Mouse (Mus musculus): ENCODE data around the gene Atm. TPM values are rescaled to one million over a fixed set of nuclear protein-coding genes. Genes with fewer than 3 reads are reported as not detected.

Gene Atm
- total RNA-seq, 1 experiment = 31.4 TPM

DNA sequence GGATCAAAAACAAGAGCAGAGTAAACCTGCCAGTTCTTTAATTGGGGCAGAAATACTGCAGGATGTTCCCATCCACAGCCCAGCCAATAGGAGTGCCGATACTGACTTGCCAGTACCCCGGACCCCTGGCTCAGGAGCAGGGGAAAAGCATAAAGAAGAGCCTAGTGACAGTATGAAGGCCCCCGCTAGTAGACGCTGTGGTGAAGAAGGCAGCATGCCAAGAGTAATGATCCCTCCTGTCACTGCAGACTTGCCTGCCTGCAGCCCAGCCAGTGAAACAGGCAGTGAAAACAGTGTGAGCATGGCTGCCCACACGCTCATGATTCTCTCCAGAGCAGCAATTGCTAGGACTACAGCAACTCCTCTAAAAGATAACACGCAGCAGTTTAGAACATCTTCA is 34.1 kb upstream of the Atm start:
- Histone ChIP-seq H3K9ac (ENCODE audit: insufficient read depth, low read depth, low read length, poor library complexity, severe bottlenecking) (no peak overlapping the region), H3K9me3 (ENCODE audit: control insufficient read depth, insufficient read depth, low read depth, low read length) (no peaks in the 10 kb centered on the region), H3K4me1 (ENCODE audit: control insufficient read depth in 2 of 2, insufficient read depth in 2 of 2, low read length in 2 of 2, poor library complexity in 1 of 2) (peaks cover 1 to 2% of the 10 kb centered on the region in 2 experiments; a peak in 1 of 4 replicates), H3K27ac (ENCODE audit: insufficient read depth, low read depth, low read length, poor library complexity, severe bottlenecking) (no peak overlapping the region), H3K4me3 (ENCODE audit: insufficient read depth in 1 of 2, low read depth in 1 of 2, low read length in 2 of 2, poor library complexity in 1 of 2, severe bottlenecking in 1 of 2) (no peak overlapping the region), H3K36me3 (ENCODE audit: control insufficient read depth, insufficient read depth, low read length, poor library complexity, severe bottlenecking) (peaks cover 20% of the 10 kb centered on the region)
- in situ Hi-C loops (cut with MboI; ENCODE audit: low sequenced_read_pairs in 2 of 2, unreplicated experiment in 2 of 2) = no loop called here
- DNase-seq (ENCODE audit: low read depth, low spot score) = peak; percentile 28
- TF ChIP-seq MAFK (IDR thresholded peaks at IDR 0.05; ENCODE audit: insufficient read depth, low read depth, low read length) (no peak), HCFC1 (IDR thresholded peaks at IDR 0.05; ENCODE audit: borderline replicate concordance, insufficient read depth, low read length) (no peak), ZNF384 (IDR thresholded peaks at IDR 0.05; ENCODE audit: low read depth, low read length) (no peak), ZC3H11A (IDR thresholded peaks at IDR 0.05; ENCODE audit: borderline replicate concordance, low read depth, low read length) (no peak), CHD2 (IDR thresholded peaks at IDR 0.05; ENCODE audit: low read depth, low read length) (no peak)

DNA sequence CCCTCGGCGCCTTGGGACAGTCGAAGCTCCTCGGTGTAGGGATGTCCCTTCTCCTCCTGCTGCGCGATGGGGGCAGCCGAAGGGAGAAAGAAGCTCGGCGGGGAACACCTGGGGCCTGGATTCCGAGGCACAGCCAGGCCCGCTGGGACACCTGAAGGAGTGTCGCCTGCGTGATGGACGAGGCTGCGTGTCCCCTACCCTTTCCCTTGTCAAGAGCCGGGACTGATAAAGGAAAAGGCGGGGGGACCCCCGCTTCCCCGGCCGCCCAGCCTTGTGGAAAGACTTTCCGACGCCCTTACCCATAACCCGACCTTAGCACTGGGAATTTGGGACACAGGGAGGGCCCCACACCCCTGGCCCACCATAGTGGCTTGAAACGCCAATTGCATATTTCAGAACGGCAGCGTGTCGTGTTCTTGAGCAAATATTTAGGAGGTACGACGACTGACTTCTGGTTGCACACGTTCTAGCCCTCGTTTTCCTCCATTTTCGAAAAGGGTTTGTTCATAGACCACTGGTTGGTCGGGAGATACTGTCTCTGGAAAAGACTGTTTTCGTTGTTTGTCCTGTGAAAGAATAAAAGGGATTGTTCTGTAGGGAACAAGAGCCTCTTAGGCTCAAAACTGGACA is 911 bp upstream of the Atm start:
- Histone ChIP-seq H3K4me3 (ENCODE audit: insufficient read depth in 1 of 2, low read depth in 1 of 2, low read length in 2 of 2, poor library complexity in 1 of 2, severe bottlenecking in 1 of 2) (peak overlapping the region; percentile 81 to 93), H3K9ac (ENCODE audit: insufficient read depth, low read depth, low read length, poor library complexity, severe bottlenecking) (peak overlapping the region; percentile 90), H3K4me1 (ENCODE audit: control insufficient read depth in 2 of 2, insufficient read depth in 2 of 2, low read length in 2 of 2, poor library complexity in 1 of 2) (peaks cover 3 to 6% of the 10 kb centered on the region in 2 experiments; a peak in 2 of 4 replicates), H3K27ac (ENCODE audit: insufficient read depth, low read depth, low read length, poor library complexity, severe bottlenecking) (0 out of 2 replicates have a peak overlapping the region, but pooled peaks have one; percentile 70), H3K36me3 (ENCODE audit: control insufficient read depth, insufficient read depth, low read length, poor library complexity, severe bottlenecking) (no peaks in the 10 kb centered on the region), H3K9me3 (ENCODE audit: control insufficient read depth, insufficient read depth, low read depth, low read length) (no peaks in the 10 kb centered on the region)
- in situ Hi-C loops (cut with MboI; ENCODE audit: low sequenced_read_pairs in 2 of 2, unreplicated experiment in 2 of 2) = no loop called here
- TF ChIP-seq HCFC1 (IDR thresholded peaks at IDR 0.05; ENCODE audit: borderline replicate concordance, insufficient read depth, low read length) = no peak; the same call in 1 of the 2 replicates
- TF ChIP-seq ZC3H11A (IDR thresholded peaks at IDR 0.05; ENCODE audit: borderline replicate concordance, low read depth, low read length) = no peak
- TF ChIP-seq ZNF384 (IDR thresholded peaks at IDR 0.05; ENCODE audit: low read depth, low read length) = no peak
- TF ChIP-seq CHD2 (IDR thresholded peaks at IDR 0.05; ENCODE audit: low read depth, low read length) = no peak
- no peak for TF ChIP-seq MAFK (IDR thresholded peaks at IDR 0.05; ENCODE audit: insufficient read depth, low read depth, low read length)
- no peak for DNase-seq (ENCODE audit: low read depth, low spot score)

DNA sequence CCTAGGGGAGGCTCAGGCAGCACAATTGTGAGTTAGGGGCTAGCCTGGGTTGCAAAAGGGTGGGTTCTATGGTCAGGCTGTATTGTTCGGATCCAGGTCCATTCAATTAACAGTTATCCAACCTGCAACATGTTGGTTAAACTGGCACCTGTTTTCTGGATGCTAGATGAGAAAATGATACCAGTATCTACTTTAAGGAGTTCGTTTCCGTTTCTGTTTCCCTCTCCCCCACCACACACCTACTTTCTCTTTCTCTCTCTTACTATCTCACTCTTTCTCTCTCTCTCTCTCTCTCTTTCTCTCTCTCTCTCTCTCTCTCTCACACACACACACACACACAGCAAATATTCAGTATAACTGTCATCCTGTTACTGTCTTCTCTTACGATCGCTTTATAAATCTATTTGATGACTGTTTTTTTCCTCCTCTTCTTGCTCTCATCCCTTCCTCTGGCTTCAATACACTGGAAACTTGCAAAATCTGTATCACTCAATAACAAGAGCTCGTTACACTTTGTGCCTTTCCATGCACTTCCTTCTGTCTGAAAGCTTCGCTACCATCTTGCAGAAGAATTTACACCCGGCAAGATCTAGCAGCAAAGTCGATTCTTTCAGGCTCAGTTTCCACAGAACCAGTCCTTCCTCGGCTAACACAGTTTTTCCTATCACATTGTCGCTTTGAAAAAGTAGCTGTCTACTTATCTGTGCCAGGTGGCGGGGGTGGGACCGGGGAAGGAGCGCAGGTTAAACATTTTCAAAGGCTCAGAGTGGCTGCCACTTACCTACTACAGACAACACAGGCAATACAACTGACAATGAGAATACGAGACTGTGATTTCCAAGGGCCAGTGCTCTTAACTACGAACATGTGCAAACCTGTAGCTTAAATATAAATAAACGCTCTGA is 872 bp downstream of the Atm start:
- Histone ChIP-seq H3K4me1 (ENCODE audit: control insufficient read depth in 2 of 2, insufficient read depth in 2 of 2, low read length in 2 of 2, poor library complexity in 1 of 2) (peaks cover 3 to 6% of the 10 kb centered on the region in 2 experiments; a peak in 2 of 4 replicates), H3K9me3 (ENCODE audit: control insufficient read depth, insufficient read depth, low read depth, low read length) (no peaks in the 10 kb centered on the region), H3K36me3 (ENCODE audit: control insufficient read depth, insufficient read depth, low read length, poor library complexity, severe bottlenecking) (peaks cover 4% of the 10 kb centered on the region; the same call in 1 of the 2 replicates), H3K9ac (ENCODE audit: insufficient read depth, low read depth, low read length, poor library complexity, severe bottlenecking) (peak overlapping the region; percentile 94), H3K27ac (ENCODE audit: insufficient read depth, low read depth, low read length, poor library complexity, severe bottlenecking) (no peak overlapping the region), H3K4me3 (ENCODE audit: insufficient read depth in 1 of 2, low read depth in 1 of 2, low read length in 2 of 2, poor library complexity in 1 of 2, severe bottlenecking in 1 of 2) (peak overlapping the region; percentile 89 to 98)
- no peak for DNase-seq (ENCODE audit: low read depth, low spot score)
- TF ChIP-seq CHD2 (IDR thresholded peaks at IDR 0.05; ENCODE audit: low read depth, low read length) (no peak), HCFC1 (IDR thresholded peaks at IDR 0.05; ENCODE audit: borderline replicate concordance, insufficient read depth, low read length) (no peak), ZC3H11A (IDR thresholded peaks at IDR 0.05; ENCODE audit: borderline replicate concordance, low read depth, low read length) (no peak), MAFK (IDR thresholded peaks at IDR 0.05; ENCODE audit: insufficient read depth, low read depth, low read length) (no peak), ZNF384 (IDR thresholded peaks at IDR 0.05; ENCODE audit: low read depth, low read length) (no peak)
- in situ Hi-C loops (cut with MboI; ENCODE audit: low sequenced_read_pairs in 2 of 2, unreplicated experiment in 2 of 2) = no loop called here

DNA sequence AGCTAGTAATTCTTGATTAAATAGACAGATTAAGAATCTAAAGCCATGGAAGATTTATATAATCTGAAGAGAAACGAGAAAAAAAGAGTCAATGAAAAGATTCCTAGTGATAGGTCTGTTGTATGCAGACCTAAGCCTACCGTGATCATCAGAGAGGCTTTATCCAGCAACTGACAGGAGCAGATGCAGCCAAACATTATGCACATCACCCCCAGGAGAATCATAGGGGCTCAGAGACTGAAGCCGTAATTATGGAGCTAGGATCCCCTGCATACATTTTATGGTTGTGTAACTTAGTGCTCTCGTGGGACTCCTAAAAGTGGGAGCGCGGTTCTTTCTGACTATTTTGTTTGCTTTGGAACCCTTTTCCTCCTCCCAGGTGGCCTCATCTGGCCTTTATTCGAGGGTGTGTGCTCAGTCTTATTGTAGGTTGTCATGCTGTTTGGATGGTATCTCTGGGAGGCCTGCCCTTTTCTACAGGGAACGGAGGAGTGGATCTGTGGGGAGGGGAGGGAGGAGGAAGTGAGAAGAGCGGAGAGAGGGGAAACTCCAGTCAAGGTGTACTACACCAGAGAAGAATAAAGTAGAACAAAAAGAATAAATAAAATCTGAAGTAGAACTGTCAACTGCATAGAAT is 19.0 kb downstream of the Atm start:
- TF ChIP-seq MAFK (IDR thresholded peaks at IDR 0.05; ENCODE audit: insufficient read depth, low read depth, low read length) (no peak), CHD2 (IDR thresholded peaks at IDR 0.05; ENCODE audit: low read depth, low read length) (no peak), ZNF384 (IDR thresholded peaks at IDR 0.05; ENCODE audit: low read depth, low read length) (no peak), HCFC1 (IDR thresholded peaks at IDR 0.05; ENCODE audit: borderline replicate concordance, insufficient read depth, low read length) (no peak), ZC3H11A (IDR thresholded peaks at IDR 0.05; ENCODE audit: borderline replicate concordance, low read depth, low read length) (no peak)
- Histone ChIP-seq H3K4me3 (ENCODE audit: insufficient read depth in 1 of 2, low read depth in 1 of 2, low read length in 2 of 2, poor library complexity in 1 of 2, severe bottlenecking in 1 of 2) (no peak overlapping the region), H3K9me3 (ENCODE audit: control insufficient read depth, insufficient read depth, low read depth, low read length) (no peaks in the 10 kb centered on the region), H3K4me1 (ENCODE audit: control insufficient read depth in 2 of 2, insufficient read depth in 2 of 2, low read length in 2 of 2, poor library complexity in 1 of 2) (no peaks in the 10 kb centered on the region; a peak in 1 of 4 replicates), H3K36me3 (ENCODE audit: control insufficient read depth, insufficient read depth, low read length, poor library complexity, severe bottlenecking) (peaks cover 4% of the 10 kb centered on the region), H3K27ac (ENCODE audit: insufficient read depth, low read depth, low read length, poor library complexity, severe bottlenecking) (no peak overlapping the region), H3K9ac (ENCODE audit: insufficient read depth, low read depth, low read length, poor library complexity, severe bottlenecking) (no peak overlapping the region)
- in situ Hi-C loops (cut with MboI; ENCODE audit: low sequenced_read_pairs in 2 of 2, unreplicated experiment in 2 of 2) = no loop called here
- no peak for DNase-seq (ENCODE audit: low read depth, low spot score)

All from ES-E14 (cell line).